Mouse (Mus musculus) hindbrain, embryonic 10.5 days (tissue): Measurements from ENCODE around the gene Arhgef40. TPM values are rescaled to one million over a fixed set of nuclear protein-coding genes. Genes with fewer than 3 reads are reported as not detected.
"Not testable (repeated sequence)": the region's sequence is repeated elsewhere in the genome, so short reads cannot be mapped to it uniquely, and the experiment has no call there.

Experiments
- DNase-seq: peaks from one replicate; pipeline ENCODE4 v3.0.0-alpha.2; 2017; ENCODE audit warnings: low spot score
- H3K27ac ChIP-seq: fragments of 300-500 bp; sonication (generic); 2 replicates; pipeline ENCODE4 v1.5.1; 2016; ENCODE audit warnings: mild to moderate bottlenecking, moderate library complexity
- H3K27me3 ChIP-seq: fragments of 300-500 bp; sonication (generic); 2 replicates; pipeline ENCODE4 v1.6.1; 2016; ENCODE audit warnings: mild to moderate bottlenecking; ENCODE audit not compliant: poor library complexity, insufficient read depth, severe bottlenecking
- H3K36me3 ChIP-seq: fragments of 300-500 bp; sonication (generic); 2 replicates; pipeline ENCODE4 v1.6.1; 2016; ENCODE audit warnings: mild to moderate bottlenecking, moderate library complexity
- H3K4me1 ChIP-seq: fragments of 300-500 bp; sonication (generic); replicated peaks from 2 replicates; pipeline ENCODE4 v1.6.1; 2016; ENCODE audit warnings: mild to moderate bottlenecking
- H3K4me3 ChIP-seq: fragments of 300-500 bp; sonication (generic); 2 replicates; pipeline ENCODE4 v1.5.1; 2016; ENCODE audit warnings: mild to moderate bottlenecking, moderate library complexity
- H3K9me3 ChIP-seq: fragments of 300-500 bp; sonication (generic); 2 replicates; pipeline ENCODE4 v1.6.1; 2016; ENCODE audit warnings: mild to moderate bottlenecking, moderate library complexity
- WGBS: fragments of 180-500 bp; shearing (Covaris S2); methylation state at CpG from one replicate; pipeline ENCODE4 v1.1.7; 2016; 5-methylcytosine and 5-hydroxymethylcytosine counted together
- polyA plus RNA-seq: library from polyadenylated mRNA; unstranded; fragments of >200 nt; fragmentation: Nextera tagmentation; extraction: Ambion mirVana; gene quantifications from 2 replicates; pipeline ENCODE4 v1.2.1, GENCODE M21; 2016

The Arhgef40 gene
- polyA plus RNA-seq, 1 experiment from 2014 or later, result 106 TPM

DNA sequence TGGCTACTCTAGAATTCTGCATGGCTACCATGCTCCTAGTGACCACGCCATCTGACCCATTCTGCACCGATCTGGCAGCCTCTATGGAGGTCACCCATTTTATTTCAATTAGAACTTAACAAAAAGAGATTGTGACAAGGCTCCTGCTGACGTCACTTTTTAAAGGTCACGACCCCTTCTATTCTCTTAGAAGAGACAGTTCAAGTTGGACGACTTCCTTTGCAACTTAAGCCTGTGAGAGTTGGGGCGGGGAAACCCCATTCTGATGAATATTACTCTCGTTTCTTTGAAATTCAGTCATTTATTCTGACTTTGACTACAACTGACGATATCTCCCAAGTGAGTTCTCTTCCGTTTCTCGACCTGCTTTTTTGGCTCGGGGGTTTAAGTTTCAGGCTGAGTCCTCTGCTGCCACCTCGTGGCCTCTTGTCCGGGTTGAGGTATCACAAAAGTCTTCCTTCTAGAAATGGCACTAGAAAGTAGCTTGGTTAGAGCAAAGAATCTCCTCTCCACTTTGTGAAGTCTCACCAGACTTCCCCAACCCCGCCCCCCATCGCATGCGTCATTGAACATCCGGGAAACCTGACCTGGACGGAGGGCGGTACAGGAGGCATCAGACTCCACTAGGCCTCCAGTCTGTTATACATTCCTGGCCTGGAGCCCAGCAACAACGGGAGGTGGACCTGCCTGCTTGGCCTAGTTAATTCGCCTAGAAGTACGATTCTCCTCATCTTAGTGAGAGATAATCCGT, 38.4 kb downstream of the Arhgef40 start:
- DNase-seq, result peak; percentile 91
- Histone ChIP-seq H3K9me3 (no peaks in the 10 kb centered on the region), H3K36me3 (peaks cover 5% of the 10 kb centered on the region; the same call in 1 of the 2 replicates), H3K4me1 (peaks cover 53% of the 10 kb centered on the region), H3K27me3 (no peaks in the 10 kb centered on the region), H3K4me3 (peak overlapping the region; percentile 45), H3K27ac (peak overlapping the region; percentile 87)
- WGBS, result 4% methylated on average over 23 of the region's 23 CpGs

DNA sequence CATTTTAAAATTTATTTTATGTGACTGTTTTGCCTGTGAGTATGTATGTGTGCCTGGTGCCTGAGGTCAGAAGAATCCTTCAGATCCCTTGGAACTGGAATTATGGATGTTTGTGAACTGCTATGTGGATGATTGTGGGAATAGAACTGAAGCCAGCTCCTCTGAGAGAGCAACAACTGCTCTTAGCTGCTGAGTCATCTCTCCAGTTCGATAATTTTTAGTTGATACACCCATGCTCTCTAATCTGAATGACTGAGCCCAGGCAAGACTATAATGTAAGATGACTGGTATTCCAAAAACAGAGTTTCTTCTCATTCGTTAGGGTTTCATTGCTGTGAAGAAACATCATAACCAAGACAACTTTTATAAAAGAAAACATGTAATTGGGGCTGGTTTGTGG, 39.6 kb downstream of the Arhgef40 start:
- H3K36me3 ChIP-seq, result no peaks in the 10 kb centered on the region
- no peaks in the 10 kb centered on the region for H3K27me3 ChIP-seq
- 89% methylated on average over 2 of the region's 2 CpGs for WGBS
- H3K9me3 ChIP-seq, result no peaks in the 10 kb centered on the region
- peaks cover 41% of the 10 kb centered on the region for H3K4me1 ChIP-seq
- H3K4me3 ChIP-seq, result no peak overlapping the region
- DNase-seq, result no peak
- no peak overlapping the region for H3K27ac ChIP-seq

GRCm38 (mm10) chr14:52026342-52026741, 41.8 kb downstream of the Arhgef40 start:
- no peak for DNase-seq
- H3K27ac ChIP-seq, result no peak overlapping the region
- H3K27me3 ChIP-seq, result no peaks in the 10 kb centered on the region
- 92% methylated on average over 4 of the region's 4 CpGs for WGBS
- peaks cover 21% of the 10 kb centered on the region for H3K4me1 ChIP-seq
- H3K9me3 ChIP-seq, result no peaks in the 10 kb centered on the region
- H3K36me3 ChIP-seq, result no peaks in the 10 kb centered on the region
- no peak overlapping the region for H3K4me3 ChIP-seq

GRCm38 (mm10) chr14:52035926-52036325, 51.4 kb downstream of the Arhgef40 start:
- no peaks in the 10 kb centered on the region for H3K27me3 ChIP-seq
- H3K4me1 ChIP-seq, result no peaks in the 10 kb centered on the region
- WGBS, result 88% methylated on average over 6 of the region's 6 CpGs
- no peaks in the 10 kb centered on the region for H3K9me3 ChIP-seq
- H3K4me3 ChIP-seq, result no peak overlapping the region
- H3K27ac ChIP-seq, result no peak overlapping the region
- DNase-seq, result no peak
- H3K36me3 ChIP-seq, result no peaks in the 10 kb centered on the region

- Histone ChIP-seq H3K4me1 (no peaks in the 10 kb centered on the region), H3K36me3 (no peaks in the 10 kb centered on the region), H3K27me3 (no peaks in the 10 kb centered on the region), H3K4me3 (no peak overlapping the region), H3K9me3 (no peaks in the 10 kb centered on the region), H3K27ac (no peak overlapping the region)
- no peak for DNase-seq
- WGBS, result 87% methylated on average over 5 of the region's 5 CpGs
These were observed 54.8 kb downstream of the Arhgef40 start for GRCm38 (mm10) chr14:52039332-52039731.

DNA sequence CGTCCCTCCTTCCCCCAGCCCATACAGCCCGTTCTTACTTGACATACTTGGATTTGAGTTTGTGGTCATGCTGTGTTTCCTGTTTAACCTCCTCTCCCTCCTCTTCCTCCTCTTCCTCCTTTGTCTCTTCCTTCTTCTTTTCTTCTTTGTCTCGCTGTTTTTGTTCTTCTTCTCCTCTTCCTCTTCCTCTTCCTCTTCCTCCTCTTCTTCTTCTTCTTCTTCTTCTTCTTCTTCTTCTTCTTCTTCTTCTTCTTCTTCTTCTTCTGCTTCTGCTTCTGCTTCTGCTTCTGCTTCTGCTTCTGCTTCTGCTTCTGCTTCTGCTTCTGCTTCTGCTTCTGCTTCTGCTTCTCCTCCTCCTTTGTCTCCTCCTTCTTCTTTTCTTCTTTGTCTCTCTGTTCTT, 57.8 kb downstream of the Arhgef40 start, which contains the start of gene Olfr221:
Gene Olfr221 (minus strand): TSS at position 101 of the 400 bp plus-strand sequence.
- not testable (repeated sequence) for H3K36me3 ChIP-seq, H3K27ac ChIP-seq, H3K9me3 ChIP-seq, DNase-seq, H3K27me3 ChIP-seq, H3K4me3 ChIP-seq
- peaks cover 20% of the 10 kb centered on the region for H3K4me1 ChIP-seq
- 67% methylated on average over 3 of the region's 3 CpGs for WGBS

- Histone ChIP-seq H3K9me3 (no peaks in the 10 kb centered on the region), H3K4me3 (no peak overlapping the region), H3K27me3 (no peaks in the 10 kb centered on the region), H3K4me1 (peaks cover 20% of the 10 kb centered on the region), H3K27ac (no peak overlapping the region), H3K36me3 (no peaks in the 10 kb centered on the region)
- no peak for DNase-seq
- WGBS, result 73% methylated on average over 6 of the region's 6 CpGs
These were observed 58.9 kb downstream of the Arhgef40 start for GRCm38 (mm10) chr14:52043446-52043845.

GRCm38 (mm10) chr14:52044901-52045678, 60.6 kb downstream of the Arhgef40 start:
- H3K36me3 ChIP-seq, result no peaks in the 10 kb centered on the region
- no peak overlapping the region for H3K4me3 ChIP-seq
- DNase-seq, result peak; percentile 52
- peak overlapping the region; percentile 40; the same call in 1 of the 2 replicates for H3K27ac ChIP-seq
- WGBS, result 10% methylated on average over 8 of the region's 8 CpGs
- no peaks in the 10 kb centered on the region for H3K9me3 ChIP-seq
- H3K4me1 ChIP-seq, result peaks cover 20% of the 10 kb centered on the region
- H3K27me3 ChIP-seq, result no peaks in the 10 kb centered on the region

GRCm38 (mm10) chr14:52045966-52046565, 61.5 kb downstream of the Arhgef40 start:
- Histone ChIP-seq H3K27ac (no peak overlapping the region; the same call in 1 of the 2 replicates), H3K27me3 (no peaks in the 10 kb centered on the region), H3K9me3 (no peaks in the 10 kb centered on the region), H3K4me3 (no peak overlapping the region), H3K4me1 (peaks cover 20% of the 10 kb centered on the region), H3K36me3 (no peaks in the 10 kb centered on the region)
- WGBS, result 59% methylated on average over 9 of the region's 9 CpGs
- DNase-seq, result no peak

GRCm38 (mm10) chr14:52052720-52053119, 68.2 kb downstream of the Arhgef40 start:
- H3K27me3 ChIP-seq, DNase-seq, H3K4me1 ChIP-seq, H3K9me3 ChIP-seq, H3K27ac ChIP-seq, H3K36me3 ChIP-seq, H3K4me3 ChIP-seq: not testable (repeated sequence)
- 94% methylated on average over 3 of the region's 3 CpGs for WGBS
